Mouse (Mus musculus) layer of hippocampus, adult 9-11 months (tissue): ENCODE data around the gene Gtf3c5.

Experiments
- DNase-seq: peaks from one replicate; pipeline ENCODE4 v3.0.0; 2022

Gtf3c5 gene

DNA sequence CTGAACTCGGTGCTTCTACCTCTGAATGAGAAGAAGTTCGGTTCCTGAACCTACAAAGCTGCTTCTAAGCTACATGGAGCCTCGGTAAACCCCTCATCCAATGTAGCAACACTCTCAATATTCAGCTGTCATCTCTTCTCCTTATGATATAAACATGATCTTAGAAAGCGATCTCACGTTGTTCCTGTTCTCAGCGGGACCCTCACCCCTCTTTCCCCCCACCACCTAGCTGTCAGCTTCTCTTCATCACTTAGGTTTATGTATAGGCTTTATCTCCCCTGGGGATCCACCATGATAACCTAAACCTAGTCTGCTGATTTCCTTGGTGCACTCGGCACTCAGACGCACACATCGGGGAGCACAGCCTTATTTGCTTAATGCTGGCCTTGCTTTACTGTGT lies at the start of gene Gtf3c5:
Gene Gtf3c5, minus strand, starts transcription at position 101 of the 400 bp plus-strand sequence.
- DNase-seq = no peak

DNA sequence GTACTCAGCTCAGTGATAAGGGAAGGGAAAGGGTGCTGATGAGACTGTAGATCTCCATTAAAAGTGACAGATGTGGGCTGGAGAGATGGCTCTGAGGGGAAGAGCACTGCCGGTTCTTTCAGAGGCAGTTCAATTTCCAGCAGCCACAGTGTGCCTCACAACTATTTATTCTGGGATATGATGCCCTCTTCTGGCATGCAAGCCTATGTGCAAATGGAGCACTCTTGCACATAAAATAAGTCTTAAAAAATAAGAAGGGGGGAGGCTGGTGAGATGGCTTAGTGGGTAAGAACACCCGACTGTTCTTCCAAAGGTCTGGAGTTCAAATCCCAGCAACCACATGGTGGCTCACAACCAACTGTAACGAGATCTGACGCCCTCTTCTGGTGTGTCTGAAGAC lies 49.6 kb upstream of the Gtf3c5 start:
- DNase-seq = no peak

DNA sequence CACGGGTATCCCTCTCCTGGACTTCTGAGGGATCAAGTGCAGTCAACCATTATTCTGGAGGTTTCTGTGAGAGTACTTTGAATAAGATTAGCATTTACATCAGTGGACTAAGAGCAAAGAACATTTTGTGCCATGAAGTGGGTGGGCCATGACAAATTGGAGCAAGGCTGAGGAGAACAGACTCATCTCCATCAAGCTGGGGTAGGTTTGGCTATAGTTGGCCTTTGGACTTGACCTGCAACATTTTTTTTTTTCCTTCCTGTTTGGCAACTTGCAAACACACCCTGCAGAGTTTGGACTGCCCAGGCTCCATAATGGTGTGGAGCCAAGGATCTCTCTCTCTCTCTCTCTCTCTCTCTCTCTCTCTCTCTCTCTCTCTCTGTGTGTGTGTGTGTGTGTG lies 49.1 kb upstream of the Gtf3c5 start:
- no peak for DNase-seq

DNA sequence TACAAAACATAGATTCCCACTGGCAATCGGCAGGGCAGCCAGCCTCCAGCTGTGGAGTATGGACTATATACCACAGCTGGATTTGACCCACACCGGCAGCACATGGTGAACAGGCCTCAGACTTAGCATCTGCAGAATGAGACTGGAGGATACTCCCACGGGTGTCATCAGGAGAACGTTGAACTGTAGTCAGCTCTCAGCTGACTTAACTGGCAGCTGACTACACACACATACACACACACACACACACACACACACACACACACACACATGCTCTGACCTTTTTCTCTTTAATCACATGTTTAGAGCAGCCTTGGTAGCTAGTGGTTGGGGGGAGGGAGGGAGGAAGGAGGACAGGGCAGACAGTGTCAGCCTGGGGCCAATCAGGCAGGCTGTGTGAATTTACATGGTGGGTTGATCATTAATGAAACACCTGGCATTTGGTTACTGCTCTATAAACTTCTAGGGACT lies 46.4 kb upstream of the Gtf3c5 start:
- DNase-seq = no peak

DNA sequence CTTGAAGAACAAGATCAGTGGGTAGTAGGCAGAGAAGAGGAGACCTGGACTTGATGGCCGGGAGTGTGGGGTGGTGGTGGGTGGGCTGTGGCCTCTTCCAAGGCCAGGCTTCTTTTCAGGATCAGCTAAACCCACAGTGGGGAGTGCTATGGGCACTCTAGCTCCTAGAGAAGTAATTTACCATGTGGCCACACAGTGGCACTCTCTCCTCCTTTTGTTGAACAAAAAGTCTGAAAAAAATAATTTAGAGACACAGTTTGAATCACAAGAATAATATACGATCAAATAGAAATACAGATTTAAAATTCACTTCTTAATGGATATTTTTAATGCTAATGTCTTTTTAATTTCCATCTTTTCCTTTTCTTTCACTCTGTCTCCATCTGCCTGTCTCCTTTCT lies 44.5 kb upstream of the Gtf3c5 start:
- DNase-seq = no peak

DNA sequence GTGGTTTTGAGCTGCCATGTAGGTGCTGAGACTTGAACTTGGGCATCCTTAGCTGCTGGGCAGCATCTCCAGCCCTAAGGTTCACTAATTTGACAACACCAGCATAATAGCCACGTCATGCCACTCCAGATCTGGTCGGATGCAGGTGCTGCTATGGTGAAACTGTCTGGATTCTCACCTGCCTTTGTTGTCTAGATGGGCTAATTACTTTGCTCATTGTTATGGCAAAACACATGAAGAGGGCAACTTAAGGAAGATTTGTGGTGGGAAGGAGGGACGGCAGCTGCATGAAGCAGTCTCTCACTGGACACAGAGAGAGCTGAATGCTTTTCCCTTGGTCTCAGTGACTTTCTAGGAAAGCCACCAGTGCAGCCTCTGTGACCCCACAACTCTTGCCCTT lies 42.5 kb upstream of the Gtf3c5 start:
- DNase-seq = no peak

DNA sequence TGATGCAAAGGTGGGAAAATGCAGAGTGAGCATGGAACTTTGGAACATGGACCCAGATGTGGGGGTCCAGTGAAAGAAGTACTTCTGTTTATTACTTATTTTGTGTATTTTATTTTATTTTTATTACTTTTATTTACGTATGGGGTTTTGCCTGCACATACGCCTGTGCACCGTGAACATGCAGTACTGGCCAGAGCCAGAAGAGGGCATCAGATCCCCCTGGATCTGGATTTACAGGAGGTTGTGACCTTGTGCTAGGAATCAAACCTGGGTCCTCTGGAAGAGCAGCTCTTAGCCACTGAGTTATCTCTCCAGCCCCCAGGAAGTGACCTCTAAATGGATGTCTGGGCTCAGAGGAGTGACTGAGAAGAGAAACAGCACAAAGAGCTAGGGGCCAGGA lies 41.3 kb upstream of the Gtf3c5 start:
- DNase-seq = no peak

DNA sequence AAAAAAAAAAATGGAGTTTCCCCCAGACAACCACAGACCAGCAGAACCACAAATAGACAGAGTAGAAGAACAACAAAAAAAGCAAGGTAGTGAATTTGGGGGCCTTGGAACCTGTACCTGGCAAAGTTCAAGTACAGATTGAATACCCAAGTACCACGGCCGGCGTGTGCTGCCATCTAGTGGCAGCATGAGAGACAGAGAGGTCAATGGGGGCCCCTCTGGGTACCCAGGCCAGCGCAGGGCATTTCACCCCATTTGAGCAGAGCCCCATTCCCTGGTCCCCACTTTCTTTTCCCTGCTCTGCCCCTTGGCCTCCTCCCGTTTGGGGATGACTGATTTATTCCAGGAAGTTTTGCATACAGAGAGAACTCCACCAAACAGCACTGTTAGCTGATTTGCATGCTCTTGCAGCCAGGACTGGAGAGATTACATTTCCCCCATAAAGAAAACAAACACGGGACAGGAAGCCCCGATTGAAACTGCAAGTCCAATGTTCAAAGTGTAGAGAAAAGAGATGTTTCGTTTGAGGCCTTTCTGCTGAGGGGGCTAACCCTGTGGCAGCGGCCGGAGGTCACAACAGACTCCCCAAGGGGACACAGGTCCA lies 39.1 kb upstream of the Gtf3c5 start:
- DNase-seq = no peak

DNA sequence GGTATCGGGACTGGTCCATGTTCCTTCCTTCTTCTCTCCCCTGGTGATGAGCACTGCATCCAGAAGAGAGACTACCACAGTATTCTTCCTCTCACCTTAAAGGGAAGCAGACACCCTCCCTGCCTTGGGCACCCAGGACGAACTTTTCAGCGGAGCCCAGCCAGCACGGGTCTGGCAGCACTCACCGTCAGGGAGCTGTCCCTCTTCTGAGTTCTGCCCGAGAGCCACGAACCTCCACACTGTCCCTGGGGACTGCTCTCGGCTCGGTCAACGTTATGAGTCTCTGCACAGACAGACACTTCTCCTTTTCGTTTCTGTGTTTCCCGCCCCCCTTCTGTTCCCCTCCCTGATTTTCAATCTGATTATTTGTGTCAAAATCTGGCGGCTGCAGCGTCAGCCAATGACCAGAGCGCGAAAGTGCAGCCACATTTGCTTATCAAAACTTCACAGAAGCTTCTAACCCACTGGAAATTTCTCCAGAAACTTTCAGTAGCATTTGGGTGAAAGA lies 38.2 kb upstream of the Gtf3c5 start, which contains the start of gene Gfi1b:
Gene Gfi1b, minus strand, starts transcription at position 319 of the 508 bp plus-strand sequence.
- DNase-seq = no peak

DNA sequence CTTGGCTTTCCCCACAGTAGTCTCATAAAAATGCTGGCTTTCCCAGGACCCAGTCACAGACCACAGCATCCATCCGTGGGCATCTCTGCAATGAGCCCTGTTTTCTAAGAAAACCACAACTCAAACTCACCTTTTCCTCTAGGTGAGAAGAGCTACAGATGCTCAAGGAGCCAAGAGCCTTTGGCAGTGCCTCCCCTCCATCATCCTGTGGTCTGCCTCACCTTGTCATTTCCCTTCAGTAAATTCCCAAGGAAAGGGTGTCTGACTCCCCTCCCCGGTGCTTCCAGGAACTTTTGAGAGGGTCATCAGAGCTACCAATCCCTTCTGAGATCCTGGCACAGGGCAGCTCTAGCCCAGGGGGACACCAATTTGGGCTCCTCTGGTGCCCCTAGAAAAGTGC lies 37.6 kb upstream of the Gtf3c5 start:
- no peak for DNase-seq

DNA sequence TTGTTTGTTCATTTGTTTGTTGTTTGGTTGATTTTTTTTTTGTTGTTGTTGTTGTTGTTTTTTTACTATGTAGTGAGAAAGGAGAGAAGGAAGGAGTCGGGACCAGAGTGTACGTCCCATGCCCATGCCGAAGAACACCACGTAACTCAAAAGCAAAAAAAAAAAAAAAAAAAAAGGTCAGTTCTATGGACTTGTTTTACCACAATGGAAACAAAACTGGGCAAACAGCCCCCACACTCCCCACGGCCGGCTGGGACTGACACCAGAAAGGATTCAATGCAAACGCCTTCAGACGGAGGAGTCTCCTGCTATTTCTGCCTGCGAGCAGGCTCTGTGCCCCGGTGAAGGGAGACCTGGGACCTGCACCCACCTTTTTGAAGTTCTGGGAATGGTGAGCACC lies 37.0 kb upstream of the Gtf3c5 start:
- no peak for DNase-seq

DNA sequence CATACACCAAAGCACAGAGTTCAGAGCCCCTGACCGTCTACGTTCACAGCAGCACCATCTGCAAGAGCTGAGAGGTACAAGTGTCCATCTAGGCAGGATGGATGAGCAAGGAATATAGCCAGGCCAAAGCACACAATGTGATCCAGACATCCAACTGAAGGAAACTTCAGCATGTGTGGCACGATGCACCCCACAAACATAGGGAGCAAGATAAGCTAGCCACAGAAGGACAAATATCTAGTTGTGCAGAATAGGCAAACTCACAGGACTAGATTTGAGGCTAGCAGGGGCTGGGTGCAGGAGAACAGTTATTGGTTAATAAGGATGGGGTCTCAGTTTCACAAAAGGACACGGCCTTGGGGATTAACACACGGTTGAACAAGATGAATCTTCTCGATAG lies 35.8 kb upstream of the Gtf3c5 start:
- DNase-seq = no peak

DNA sequence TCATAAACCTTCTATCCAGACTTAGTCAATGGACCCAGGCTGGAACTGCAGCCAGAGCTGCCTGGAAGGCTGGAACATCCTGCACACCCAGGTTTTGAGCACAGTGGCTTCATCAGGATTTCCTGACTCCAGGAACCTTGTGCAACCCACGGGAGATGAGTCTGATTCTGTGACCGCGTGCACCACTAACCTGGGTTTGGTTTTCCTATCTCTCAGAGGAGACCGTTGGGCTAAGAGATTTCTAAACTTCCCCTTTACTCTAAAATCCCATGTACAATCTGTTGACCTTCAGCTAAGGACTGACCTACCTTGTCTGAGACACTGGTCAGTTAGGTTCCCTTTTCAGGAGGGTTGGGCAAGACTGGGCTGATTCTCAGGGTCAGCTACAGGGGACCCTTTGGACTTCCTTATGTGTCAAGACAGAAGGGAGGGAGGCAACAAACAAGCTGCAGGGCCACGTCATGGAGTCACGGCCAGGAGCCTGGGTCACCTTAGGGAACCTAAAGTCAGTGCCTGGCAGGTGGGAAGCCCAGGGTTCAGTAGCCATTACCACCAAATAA lies 35.3 kb upstream of the Gtf3c5 start:
- DNase-seq = no peak

DNA sequence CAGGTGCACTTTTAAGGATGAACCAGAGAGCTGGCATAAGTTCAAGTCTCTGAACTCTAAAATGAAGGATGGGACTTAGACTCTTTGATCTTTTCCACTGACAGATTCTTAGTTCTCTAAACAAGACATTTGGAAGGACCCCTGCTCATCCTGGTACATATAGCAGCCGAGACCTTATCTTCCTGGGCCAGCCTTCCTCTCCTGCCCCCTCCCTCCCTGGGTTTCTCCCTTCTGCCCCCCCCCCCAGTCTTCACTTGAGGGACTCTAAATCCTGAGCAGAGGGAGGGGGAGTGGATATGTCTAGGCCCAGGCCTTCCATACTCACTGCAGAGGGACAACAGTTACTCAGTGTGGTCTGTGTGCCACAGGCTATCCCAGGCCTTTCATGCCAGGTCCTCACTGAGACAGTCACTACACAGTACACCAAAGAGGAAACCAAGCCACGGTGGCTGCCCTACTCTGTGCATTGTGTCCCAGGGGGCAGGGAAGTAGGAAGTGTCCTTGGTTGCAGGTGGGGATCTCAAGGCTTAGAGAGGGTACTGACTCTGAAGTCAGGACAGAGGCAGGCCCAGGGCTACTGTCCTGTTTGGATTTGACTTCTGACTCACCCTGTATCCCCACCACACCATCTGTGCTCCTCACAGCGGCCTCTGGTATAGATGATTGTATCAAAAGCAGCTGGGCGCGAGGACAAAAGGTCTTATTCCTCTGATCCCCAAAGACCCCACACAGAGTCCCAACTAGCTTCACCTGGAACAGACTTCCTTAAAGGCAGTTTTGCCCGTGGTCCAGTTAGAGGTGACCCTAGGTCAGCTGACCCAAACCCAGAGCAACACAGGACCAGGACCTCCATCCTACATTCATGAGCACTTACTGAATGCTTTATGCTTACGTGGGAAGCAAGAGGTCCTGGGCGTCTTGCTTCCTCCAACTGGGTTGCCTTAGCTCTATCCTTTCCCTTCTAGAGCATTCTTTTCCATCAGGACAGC lies 34.2 kb upstream of the Gtf3c5 start:
- DNase-seq = no peak

DNA sequence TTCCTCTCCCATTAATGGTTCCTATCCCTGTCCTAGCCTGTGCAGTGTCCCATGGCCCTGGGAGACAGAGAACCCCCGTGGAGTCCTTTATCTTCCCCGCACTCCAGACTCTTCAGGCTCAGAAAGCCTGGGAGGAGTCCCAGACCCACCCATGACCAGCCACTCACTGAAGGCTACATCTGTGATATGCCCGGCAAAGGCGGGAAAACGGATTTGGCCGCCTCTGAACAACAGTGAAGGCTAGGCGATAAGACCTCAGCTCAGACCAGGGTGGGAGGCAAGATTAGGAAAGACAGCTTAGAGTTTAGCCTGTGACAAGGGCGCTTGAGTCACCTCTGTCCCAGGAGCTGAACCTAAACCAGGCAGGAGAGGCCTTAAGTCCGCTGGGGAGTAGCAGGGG lies 33.3 kb upstream of the Gtf3c5 start:
- no peak for DNase-seq

DNA sequence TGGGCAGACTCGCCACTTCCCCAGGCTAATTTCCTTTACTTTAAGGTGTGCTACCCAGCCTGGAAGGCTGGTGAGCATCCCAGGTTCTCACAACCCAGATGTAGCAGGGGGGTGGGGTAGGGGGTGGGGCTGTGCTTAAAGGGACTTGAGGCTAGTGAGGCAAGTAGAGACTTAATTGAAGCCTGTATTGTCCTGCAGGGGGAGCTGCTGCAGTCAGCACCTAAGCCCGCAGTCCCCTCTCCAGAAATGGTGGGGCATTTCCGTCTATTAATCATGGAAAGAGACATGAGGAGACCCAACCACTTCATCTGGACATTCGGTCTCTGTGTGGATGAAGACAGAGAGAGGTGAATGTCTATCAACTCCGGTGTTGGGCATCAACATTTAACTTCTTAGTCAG lies 32.8 kb upstream of the Gtf3c5 start:
- no peak for DNase-seq

DNA sequence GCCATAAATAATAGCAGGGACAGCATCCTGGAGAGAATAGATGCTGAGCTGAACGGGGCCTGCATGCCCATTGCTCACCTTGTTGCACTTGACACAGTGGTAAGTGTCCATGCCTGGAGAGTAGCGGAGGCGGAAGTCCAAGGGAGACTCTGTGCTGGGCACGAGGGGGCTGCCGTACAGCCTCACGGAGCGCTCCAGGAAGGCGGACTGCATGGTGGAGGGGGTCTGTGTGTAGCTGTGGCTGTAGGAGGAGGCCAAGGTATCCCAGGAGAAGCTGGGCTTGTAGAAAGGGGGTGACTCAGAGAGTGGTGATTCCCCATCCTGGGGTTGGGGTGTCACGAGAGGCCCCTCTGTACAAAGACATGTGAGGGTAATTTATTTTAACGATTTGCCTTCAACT lies 30.0 kb upstream of the Gtf3c5 start:
- DNase-seq = no peak

DNA sequence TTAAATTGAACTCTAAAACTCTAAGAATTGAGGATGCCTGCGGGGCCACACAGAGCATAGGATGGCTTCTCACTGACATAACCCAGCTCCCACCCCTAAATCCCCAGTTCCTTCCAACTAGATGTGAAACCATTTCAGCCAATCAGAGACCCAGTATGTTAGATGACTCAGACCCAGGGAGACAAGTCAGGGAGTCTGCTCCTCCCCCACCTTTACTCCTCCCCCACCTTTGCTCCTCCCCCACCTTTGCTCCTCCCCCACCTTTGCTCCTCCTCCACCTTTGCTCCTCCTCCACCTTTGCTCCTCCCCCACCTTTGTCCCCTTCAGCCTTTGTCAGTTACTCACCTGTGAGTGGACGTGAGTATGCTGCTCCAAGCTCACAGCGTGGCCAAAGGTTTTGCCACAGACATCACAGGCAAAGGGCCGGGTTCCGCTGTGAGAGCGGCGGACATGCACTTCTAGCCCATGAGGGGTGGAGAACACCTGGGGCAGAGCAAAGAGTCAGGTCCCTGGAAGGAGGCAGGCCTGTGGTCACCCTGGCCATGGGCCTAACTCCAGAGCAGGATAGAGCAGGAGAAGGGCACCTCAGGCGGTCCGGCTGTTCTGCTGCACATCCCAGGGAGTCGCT lies 29.0 kb upstream of the Gtf3c5 start:
- DNase-seq = no peak

DNA sequence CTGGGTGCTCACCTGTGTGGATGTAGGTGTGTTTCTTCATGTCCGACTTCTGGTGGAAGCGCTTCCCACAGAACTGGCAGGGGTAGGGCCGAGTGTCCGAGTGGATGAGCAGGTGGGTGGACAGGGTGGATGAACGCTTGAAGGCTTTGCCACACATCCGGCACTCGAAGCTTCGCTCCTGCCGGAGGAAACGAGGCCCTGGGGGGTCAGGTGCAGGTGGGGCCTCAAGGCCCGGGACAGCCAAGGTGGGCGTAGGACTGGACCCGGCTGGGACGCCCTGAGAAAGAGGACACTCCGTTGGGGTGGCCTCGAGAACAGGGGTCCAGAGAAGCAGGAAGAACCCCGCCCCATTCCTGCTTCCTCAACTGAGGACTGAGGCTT lies 27.8 kb upstream of the Gtf3c5 start:
- no peak for DNase-seq

DNA sequence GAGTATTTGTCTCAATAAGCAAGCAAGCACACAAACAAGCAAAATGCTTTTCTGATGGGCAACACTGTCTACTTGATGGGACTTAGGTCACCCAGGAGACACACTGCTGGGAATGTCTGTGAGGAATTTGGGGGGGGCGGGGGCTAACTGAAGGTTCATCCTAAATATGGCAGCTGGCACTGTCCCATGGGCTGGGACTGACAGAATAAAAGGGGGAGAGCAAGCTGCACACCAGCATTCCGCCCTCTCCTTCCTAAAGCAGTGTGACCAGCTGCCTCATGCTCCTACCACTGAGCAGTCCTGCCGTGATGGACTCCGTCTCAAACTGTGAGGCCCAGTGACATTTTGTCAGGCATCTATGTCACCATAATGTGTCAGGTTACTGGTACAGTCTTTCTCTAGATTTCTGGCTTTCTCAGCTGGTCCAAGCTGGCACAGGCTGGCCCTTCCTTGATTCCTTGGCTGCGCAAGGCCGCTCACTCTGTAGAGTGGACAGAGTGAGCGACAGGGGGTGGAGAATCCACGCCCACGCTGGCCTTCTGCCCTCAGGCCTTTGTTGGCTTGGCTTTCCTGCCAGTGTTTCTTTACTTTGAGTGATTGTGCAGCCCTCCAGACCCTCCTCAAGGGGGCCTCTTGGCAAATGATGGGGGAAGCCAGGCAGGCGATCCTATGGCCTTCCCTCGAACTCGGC lies 27.3 kb upstream of the Gtf3c5 start:
- no peak for DNase-seq

DNA sequence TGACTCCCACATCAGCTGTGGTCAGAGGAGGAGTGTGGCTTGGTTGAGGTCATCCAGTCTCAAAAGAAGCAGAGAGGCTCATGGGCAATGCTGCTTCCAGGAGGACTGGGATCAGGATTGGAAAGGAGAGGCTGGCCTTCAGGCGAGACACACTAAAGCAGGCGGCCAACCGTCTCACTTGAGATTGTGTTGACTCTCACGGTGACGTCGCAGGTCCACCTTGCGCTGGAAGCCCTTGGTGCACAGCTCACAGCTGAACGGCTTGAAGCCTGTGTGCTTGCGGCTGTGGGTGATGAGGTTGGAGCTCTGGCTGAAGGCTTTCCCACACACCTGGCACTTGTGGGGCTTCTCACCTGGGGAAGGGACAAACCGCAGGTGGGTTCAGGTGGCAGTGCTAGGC lies 26.3 kb upstream of the Gtf3c5 start:
- DNase-seq = no peak

DNA sequence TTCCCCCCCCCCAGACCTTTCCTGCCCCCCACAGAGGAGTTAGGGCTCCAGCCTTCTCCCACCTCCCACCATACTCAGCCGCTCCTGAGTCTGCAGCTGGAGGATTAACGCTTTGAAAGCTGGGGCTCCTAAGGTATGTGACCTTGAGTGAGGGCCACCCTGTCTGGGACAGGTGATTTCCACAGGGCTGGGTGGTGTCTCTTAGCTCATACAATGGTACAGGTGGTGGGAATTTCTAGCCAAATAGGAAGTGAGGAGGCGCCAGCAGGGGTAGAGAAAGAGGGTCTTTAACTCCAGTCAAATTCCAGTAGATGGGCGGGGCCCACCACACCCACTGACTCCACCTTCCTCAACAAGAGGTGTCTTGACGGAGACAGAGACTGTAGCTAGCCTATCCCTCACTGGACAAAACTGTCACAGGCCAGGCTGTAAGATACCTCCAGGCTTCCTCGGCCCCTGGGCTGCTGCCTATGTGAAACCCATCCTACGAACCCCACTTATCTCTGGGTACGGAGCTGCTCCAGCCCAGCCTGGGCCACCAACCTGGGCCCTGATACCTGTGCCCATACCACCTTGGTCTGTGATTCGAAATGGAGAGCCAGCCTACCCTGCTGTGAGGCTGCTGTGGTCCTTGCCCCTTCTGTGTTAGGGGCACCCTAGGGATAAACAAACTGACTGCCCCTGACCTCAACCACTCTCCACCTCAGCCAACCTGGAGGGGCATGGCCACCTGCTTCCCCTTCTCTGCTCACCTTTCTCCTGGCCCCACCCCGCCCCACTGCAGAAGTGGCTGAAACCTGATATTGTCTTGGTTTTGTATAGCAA lies 24.0 kb upstream of the Gtf3c5 start:
- no peak for DNase-seq
